Mouse (Mus musculus) bone marrow, adult 2 months (tissue): ENCODE data around the gene Trappc2l.

ENCODE experiments used
- CTCF ChIP-seq: fragments of 200-500 bp; IDR thresholded peaks from 2 replicates; pipeline ENCODE4 v1.5.1; 2011; ENCODE audit warnings: low read length, control low read depth; ENCODE audit not compliant: control insufficient read depth, insufficient read depth
- POLR2A ChIP-seq: fragments of 200-500 bp; IDR thresholded peaks from 2 replicates; pipeline ENCODE4 v1.6.1; 2011; ENCODE audit warnings: low read depth, mild to moderate bottlenecking, control low read depth, low read length, borderline replicate concordance; ENCODE audit not compliant: control insufficient read depth

GRCm38 (mm10) chr8:122637230-122637629 is 25.8 kb downstream of the Trappc2l start:
- no peak for TF ChIP-seq CTCF
- TF ChIP-seq POLR2A: no peak
